ENCODE assay signal across 8 mouse cellular contexts in genomic region chr11:51855818-51856615, GRCm38 (mm10). TPM values are rescaled to one million over a fixed set of nuclear protein-coding genes. Genes with fewer than 3 reads are reported as not detected.
DNase-seq lines count a peak whose midpoint lies in the region; ATAC-seq and TF ChIP-seq lines count a peak whose summit lies in the region.

No protein-coding gene starts in this region.

- H3K4me3 ChIP-seq in MEL (ENCODE audit: control insufficient read depth in 1 of 2, insufficient read depth in 1 of 2, low read depth in 2 of 2, low read length in 2 of 2): peak overlapping the region; percentile 75 to 88
- H3K4me3 ChIP-seq in hindbrain, embryonic 11.5 days (ENCODE audit: low read depth, low read length): peak overlapping the region; percentile 60
- H3K4me3 ChIP-seq in lung, embryonic 16.5 days (ENCODE audit: low read length): peak overlapping the region; percentile 72

- no peak; a peak in 1 of 6 replicates for TF ChIP-seq CTCF in MEL (IDR thresholded peaks at IDR 0.05 in 2 of 3, conservative IDR thresholded peaks at IDR 0.05 in 1 of 3; ENCODE audit: control insufficient read depth in 1 of 3, insufficient read depth in 1 of 3, low read depth in 2 of 3, low read length in 3 of 3, poor library complexity in 1 of 3, severe bottlenecking in 1 of 3)

- ATAC-seq in frontal cortex, adult (ENCODE audit: low TSS enrichment): peak; percentile 36
- ATAC-seq in hindbrain, embryonic 11.5 days (ENCODE audit: low FRiP score): peak; percentile 74
- ATAC-seq in lung, embryonic 16.5 days (ENCODE audit: low read depth): peak; percentile 41

- no peak for TF ChIP-seq EP300 in MEL (IDR thresholded peaks at IDR 0.05; ENCODE audit: low read depth in 1 of 2, low read length in 2 of 2)

- H3K79me2 ChIP-seq in MEL (ENCODE audit: control insufficient read depth, insufficient read depth, low read length, poor library complexity): peaks cover 21% of the 10 kb centered on the region; the same call in 1 of the 2 replicates

- TF ChIP-seq POLR2A in MEL (IDR thresholded peaks at IDR 0.05; ENCODE audit: control insufficient read depth in 1 of 2, insufficient read depth in 1 of 2, low read depth in 1 of 2, low read length in 2 of 2, poor library complexity in 1 of 2): peak in 1 of 2 experiments; percentile 65; a peak in 3 of 4 replicates

- under 1% methylated on average over 37 of the region's 47 CpGs for WGBS in hindbrain, embryonic 11.5 days
- WGBS in lung, embryonic 16.5 days: 1% methylated on average over 42 of the region's 47 CpGs

- peak overlapping the region; percentile 99 for H3K4me2 ChIP-seq in hindbrain, embryonic 11.5 days (replicated peaks; ENCODE audit: low read depth, low read length)
- peak overlapping the region; percentile 98 for H3K4me2 ChIP-seq in lung, embryonic 16.5 days (ENCODE audit: low read depth, low read length)

- no peaks in the 10 kb centered on the region for H3K9me3 ChIP-seq in MEL (replicated peaks; ENCODE audit: insufficient read depth, low read length)
- H3K9me3 ChIP-seq in hindbrain, embryonic 11.5 days (ENCODE audit: control insufficient read depth, low read length): no peaks in the 10 kb centered on the region
- no peaks in the 10 kb centered on the region for H3K9me3 ChIP-seq in lung, embryonic 16.5 days (ENCODE audit: control insufficient read depth, low read length)

- no peaks in the 10 kb centered on the region for H3K36me3 ChIP-seq in MEL (ENCODE audit: control insufficient read depth in 1 of 2, insufficient read depth in 2 of 2, low read length in 2 of 2)
- H3K36me3 ChIP-seq in hindbrain, embryonic 11.5 days (ENCODE audit: control insufficient read depth, insufficient read depth, low read length): no peaks in the 10 kb centered on the region
- no peaks in the 10 kb centered on the region for H3K36me3 ChIP-seq in lung, embryonic 16.5 days (ENCODE audit: control insufficient read depth, insufficient read depth, low read length)

- H3K4me1 ChIP-seq in MEL (ENCODE audit: control insufficient read depth in 1 of 2, insufficient read depth in 2 of 2, low read length in 2 of 2): peaks cover 0 to 7% of the 10 kb centered on the region in 2 experiments; a peak in 1 of 4 replicates
- H3K4me1 ChIP-seq in hindbrain, embryonic 11.5 days (replicated peaks; ENCODE audit: control insufficient read depth, insufficient read depth, low read length): peaks cover 5% of the 10 kb centered on the region
- peaks cover 22% of the 10 kb centered on the region for H3K4me1 ChIP-seq in lung, embryonic 16.5 days (replicated peaks; ENCODE audit: control insufficient read depth, insufficient read depth, low read length)

- H3K27ac ChIP-seq in MEL (ENCODE audit: control insufficient read depth, low read depth, low read length): peak overlapping the region; percentile 83
- H3K27ac ChIP-seq in hindbrain, embryonic 11.5 days (ENCODE audit: low read depth, low read length): no peak overlapping the region
- peak overlapping the region; percentile 95 for H3K27ac ChIP-seq in lung, embryonic 16.5 days (ENCODE audit: low read length)

- peaks cover 0 to 2% of the 10 kb centered on the region in 2 experiments; a peak in 2 of 4 replicates for H3K27me3 ChIP-seq in MEL (ENCODE audit: control insufficient read depth in 1 of 2, insufficient read depth in 2 of 2, low read length in 2 of 2)
- H3K27me3 ChIP-seq in hindbrain, embryonic 11.5 days (ENCODE audit: control insufficient read depth, insufficient read depth, low read length): peaks cover 23% of the 10 kb centered on the region
- H3K27me3 ChIP-seq in lung, embryonic 16.5 days (ENCODE audit: control insufficient read depth, insufficient read depth, low read depth, low read length): no peaks in the 10 kb centered on the region

- peak; percentile 92 for DNase-seq in MEL (ENCODE audit: low read depth, low spot score)
- DNase-seq in cerebellum, adult 8-10 months: peak; percentile 85
- peak; percentile 73 for DNase-seq in hindbrain, embryonic 11.5 days (ENCODE audit: low spot score)
- DNase-seq in layer of hippocampus, postnatal 10 days (ENCODE audit: low spot score in 2 of 2): peak; percentile 65 to 67
- DNase-seq in ovary, postnatal 14 days (ENCODE audit: low spot score): peak; percentile 50
- peak; percentile 73 to 78 for DNase-seq in thymus, postnatal 10 days (ENCODE audit: low spot score in 2 of 2)

- H3K9ac ChIP-seq in MEL (ENCODE audit: control insufficient read depth, low read depth, low read length, poor library complexity, severe bottlenecking): peak overlapping the region; percentile 99
- peak overlapping the region; percentile 59; the same call in 1 of the 2 replicates for H3K9ac ChIP-seq in hindbrain, embryonic 11.5 days (ENCODE audit: low read depth, low read length)
- H3K9ac ChIP-seq in lung, embryonic 16.5 days (ENCODE audit: low read length): peak overlapping the region; percentile 91

- TF ChIP-seq RAD21 in MEL (IDR thresholded peaks at IDR 0.05; ENCODE audit: low read depth, low read length): no peak

TF ChIP-seq in MEL, 35 proteins besides CTCF, POLR2A, EP300 and RAD21:
- TF ChIP-seq MYB (IDR thresholded peaks at IDR 0.05; ENCODE audit: low read depth, low read length) (no peak), TCF12 (IDR thresholded peaks at IDR 0.05; ENCODE audit: low read depth, low read length) (no peak), ELF1 (IDR thresholded peaks at IDR 0.05; ENCODE audit: low read depth, low read length) (no peak; the same call in 1 of the 2 replicates), NELFE (IDR thresholded peaks at IDR 0.05; ENCODE audit: low read depth, low read length) (peak; percentile 65), GABPA (IDR thresholded peaks at IDR 0.05; ENCODE audit: low read depth, low read length) (no peak), BHLHE40 (IDR thresholded peaks at IDR 0.05; ENCODE audit: borderline replicate concordance, low read depth, low read length) (no peak), MEF2A (IDR thresholded peaks at IDR 0.05; ENCODE audit: extremely low read depth, insufficient replicate concordance, low read depth, low read length, poor library complexity, severe bottlenecking) (no peak), CHD1 (IDR thresholded peaks at IDR 0.05; ENCODE audit: low read depth, low read length) (no peak), ZNF384 (IDR thresholded peaks at IDR 0.05; ENCODE audit: low read depth, low read length) (peak; percentile 91), USF2 (IDR thresholded peaks at IDR 0.05; ENCODE audit: borderline replicate concordance in 1 of 2, insufficient read depth in 1 of 2, low read depth in 1 of 2, low read length in 2 of 2) (no peak), NRF1 (IDR thresholded peaks at IDR 0.05; ENCODE audit: insufficient read depth, low read depth, low read length, poor library complexity, severe bottlenecking) (peak; percentile 58), TBP (IDR thresholded peaks at IDR 0.05; ENCODE audit: low read depth, low read length) (no peak), MXI1 (IDR thresholded peaks at IDR 0.05; ENCODE audit: low read depth, low read length) (peak; percentile 88), JUND (IDR thresholded peaks at IDR 0.05; ENCODE audit: low read depth, low read length) (no peak), UBTF (IDR thresholded peaks at IDR 0.05; ENCODE audit: borderline replicate concordance, insufficient read depth, low read depth, low read length) (peak; percentile 68; the same call in 1 of the 2 replicates), POLR2AphosphoS5 (IDR thresholded peaks at IDR 0.05; ENCODE audit: borderline replicate concordance, low read depth, low read length) (no peak), SMC3 (IDR thresholded peaks at IDR 0.05; ENCODE audit: low read depth, low read length) (no peak), ZC3H11A (IDR thresholded peaks at IDR 0.05; ENCODE audit: low read depth, low read length) (0 out of 2 replicates have a peak, but pooled peaks have one; percentile 1), RCOR1 (IDR thresholded peaks at IDR 0.05; ENCODE audit: low read depth, low read length) (0 out of 2 replicates have a peak, but pooled peaks have one; percentile 23), KAT2A (conservative IDR thresholded peaks at IDR 0.05; ENCODE audit: low read depth, low read length) (no peak), TAL1 (IDR thresholded peaks at IDR 0.05; ENCODE audit: low read length) (no peak), ZMIZ1 (IDR thresholded peaks at IDR 0.05; ENCODE audit: low read depth, low read length) (peak; percentile 45; the same call in 1 of the 2 replicates), MAX (IDR thresholded peaks at IDR 0.05; ENCODE audit: low read length) (no peak; the same call in 1 of the 2 replicates), USF1 (IDR thresholded peaks at IDR 0.05; ENCODE audit: low read depth, low read length) (0 out of 2 replicates have a peak, but pooled peaks have one; percentile 9), GATA1 (IDR thresholded peaks at IDR 0.05; ENCODE audit: low read depth, low read length) (no peak), SIN3A (IDR thresholded peaks at IDR 0.05; ENCODE audit: low read length) (peak; percentile 91), E2F4 (IDR thresholded peaks at IDR 0.05; ENCODE audit: borderline replicate concordance, low read depth, low read length) (peak; percentile 71; the same call in 1 of the 2 replicates), ETS1 (IDR thresholded peaks at IDR 0.05; ENCODE audit: low read depth, low read length) (no peak), POLR2AphosphoS2 (IDR thresholded peaks at IDR 0.05; ENCODE audit: low read length) (no peak; the same call in 1 of the 2 replicates), MYC (IDR thresholded peaks at IDR 0.05; ENCODE audit: low read depth, low read length) (no peak), HCFC1 (IDR thresholded peaks at IDR 0.05; ENCODE audit: low read depth, low read length) (peak; percentile 54), MAFK (IDR thresholded peaks at IDR 0.05; ENCODE audit: borderline replicate concordance, low read depth, low read length) (no peak), MAZ (IDR thresholded peaks at IDR 0.05; ENCODE audit: low read depth, low read length) (no peak), ZKSCAN1 (IDR thresholded peaks at IDR 0.05; ENCODE audit: low read depth, low read length) (no peak), CHD2 (IDR thresholded peaks at IDR 0.05; ENCODE audit: low read length) (no peak)

RNA-seq across cellular contexts. Expression of gene Jade2, which starts 1.4 kb away (rescaled TPM):
- 4.5 and 5.4 TPM in 2 replicates for total RNA-seq in MEL (2012; rRNA removed)
- polyA plus RNA-seq in MEL (2012; ENCODE audit: insufficient read depth in 1 of 2, insufficient read length in 2 of 2, low read depth in 1 of 2, low replicate concordance in 2 of 2, missing spikeins in 1 of 2): 10 to 100 TPM in 1 of 2 experiments, not detected in 1; 13.0 TPM
- 0.34 and 0.40 TPM in 2 replicates for polyA plus RNA-seq in hindbrain, embryonic 11.5 days (2014; fragmentation: Nextera tagmentation; extraction: Ambion mirVana)
- total RNA-seq in layer of hippocampus, postnatal 10 days (2021): 1 to 10 TPM; 8.3 to 8.7 TPM
- 2.8 and 2.9 TPM in 2 replicates for polyA plus RNA-seq in lung, embryonic 16.5 days (2015; fragmentation: Nextera tagmentation; extraction: Ambion mirVana)
